Mouse (Mus musculus): Measurements from ENCODE around the gene Kcnk10.

- TF ChIP-seq CTCF (IDR thresholded peaks at IDR 0.05; ENCODE audit: extremely low read depth, insufficient read depth, low read length), result no peak
- no peak for TF ChIP-seq POLR2A (IDR thresholded peaks at IDR 0.05; ENCODE audit: extremely low read depth, insufficient read depth, low read length)
Measured at GRCm38 (mm10) chr12:98588573-98588972, 10.5 kb upstream of the Kcnk10 start.

Measured in cortical plate, adult 2 months (tissue).